Mouse (Mus musculus) kidney, embryonic 16.5 days (tissue): ENCODE results near the gene Epdr1. TPM values are rescaled to one million over a fixed set of nuclear protein-coding genes. Genes with fewer than 3 reads are reported as not detected.
"Not testable (repeated sequence)": the region's sequence is repeated elsewhere in the genome, so short reads cannot be mapped to it uniquely, and the experiment has no call there.

ENCODE experiments used
- ATAC-seq: fragments of 200-750 bp; cut with Nextera tagmentation; 2 replicates; pipeline ENCODE4 v1.8.0; 2017; ENCODE audit warnings: moderate TSS enrichment; ENCODE audit not compliant: low FRiP score, low TSS enrichment
- H3K27ac ChIP-seq: fragments of 300-500 bp; sonication (generic); 2 replicates; pipeline ENCODE4 v1.5.1; 2014; ENCODE audit warnings: low read length
- H3K27me3 ChIP-seq: fragments of 300-500 bp; sonication (generic); 2 replicates; pipeline ENCODE4 v1.6.1; 2014; ENCODE audit warnings: low read length, control low read depth, mixed read lengths; ENCODE audit not compliant: insufficient read depth
- H3K36me3 ChIP-seq: fragments of 300-500 bp; sonication (generic); 2 replicates; pipeline ENCODE4 v1.6.1; 2014; ENCODE audit warnings: low read length, control low read depth, mixed read lengths; ENCODE audit not compliant: insufficient read depth
- H3K4me1 ChIP-seq: fragments of 300-500 bp; sonication (generic); 2 replicates; pipeline ENCODE4 v1.6.1; 2014; ENCODE audit warnings: low read length, control low read depth, mixed read lengths; ENCODE audit not compliant: insufficient read depth
- H3K4me2 ChIP-seq: fragments of 300-500 bp; sonication (generic); replicated peaks from 2 replicates; pipeline ENCODE4 v1.6.1; 2014; ENCODE audit warnings: low read depth, low read length
- H3K4me3 ChIP-seq: fragments of 300-500 bp; sonication (generic); 2 replicates; pipeline ENCODE4 v1.5.1; 2014; ENCODE audit warnings: mild to moderate bottlenecking, low read length
- H3K9ac ChIP-seq: fragments of 300-500 bp; sonication (generic); replicated peaks from 2 replicates; pipeline ENCODE4 v1.6.1; 2014; ENCODE audit warnings: low read length
- H3K9me3 ChIP-seq: fragments of 300-500 bp; sonication (generic); 2 replicates; pipeline ENCODE4 v1.6.1; 2016; ENCODE audit warnings: low read length, control low read depth
- WGBS: fragments of 180-500 bp; shearing (Covaris S2); extraction: QIAGEN DNeasy Blood & Tissue Kit; methylation state at CpG from one replicate; pipeline ENCODE4 v1.1.7; 2014; 5-methylcytosine and 5-hydroxymethylcytosine counted together
- polyA plus RNA-seq: library from polyadenylated mRNA; unstranded; fragments of >200 nt; fragmentation: Nextera tagmentation; extraction: Ambion mirVana; gene quantifications from 2 replicates; pipeline ENCODE4 v1.2.1, GENCODE M21; 2015

Gene Epdr1
- polyA plus RNA-seq, 1 experiment from 2014 or later = 26.2 TPM

DNA sequence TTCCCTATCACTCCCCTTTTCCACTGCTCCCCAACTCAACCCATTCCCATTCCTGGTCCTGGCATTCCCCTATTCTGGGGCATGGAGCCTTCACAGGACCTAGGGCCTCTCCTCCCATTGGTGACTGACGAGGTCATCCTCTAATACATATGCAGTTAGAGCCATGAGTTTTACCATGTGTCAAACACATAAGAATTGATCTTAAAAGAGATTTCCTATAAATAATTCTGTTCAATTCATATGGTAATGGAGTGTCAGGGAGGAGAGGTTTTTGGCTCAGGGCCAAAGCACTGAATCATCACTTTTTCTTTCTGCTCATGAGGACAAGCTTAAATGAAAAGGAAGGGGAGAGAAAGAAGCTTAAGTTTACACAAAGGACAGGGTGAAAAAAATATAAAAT is 7.4 kb downstream of the Epdr1 start:
- H3K27me3 ChIP-seq = no peaks in the 10 kb centered on the region
- H3K4me3 ChIP-seq = no peak overlapping the region
- no peaks in the 10 kb centered on the region for H3K4me1 ChIP-seq
- H3K36me3 ChIP-seq = no peaks in the 10 kb centered on the region
- H3K27ac ChIP-seq = no peak overlapping the region
- H3K4me2 ChIP-seq = no peak overlapping the region
- WGBS = 86% methylated on average over 1 of the region's 1 CpGs
- no peaks in the 10 kb centered on the region for H3K9me3 ChIP-seq
- H3K9ac ChIP-seq = no peak overlapping the region
- no peak for ATAC-seq

DNA sequence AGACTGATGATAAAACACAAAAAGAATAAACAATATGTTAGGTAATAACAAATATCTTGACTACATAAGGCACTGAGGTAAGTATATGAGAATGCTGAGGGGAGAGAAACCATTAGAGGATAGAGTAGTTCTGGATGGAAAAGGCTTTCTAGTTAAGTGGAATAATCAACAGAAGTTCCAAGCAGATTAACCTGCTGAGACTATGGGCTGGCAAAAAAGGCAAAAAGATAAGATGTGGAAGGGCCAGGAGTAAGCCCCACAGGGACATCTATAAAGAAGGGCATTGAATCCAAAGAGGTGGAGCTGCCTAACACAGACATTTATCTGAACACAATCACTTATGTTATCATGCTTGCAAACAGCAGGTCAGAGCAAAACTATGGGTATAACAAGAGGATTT is 11.6 kb downstream of the Epdr1 start:
- no peak overlapping the region for H3K27ac ChIP-seq
- no peak for ATAC-seq

DNA sequence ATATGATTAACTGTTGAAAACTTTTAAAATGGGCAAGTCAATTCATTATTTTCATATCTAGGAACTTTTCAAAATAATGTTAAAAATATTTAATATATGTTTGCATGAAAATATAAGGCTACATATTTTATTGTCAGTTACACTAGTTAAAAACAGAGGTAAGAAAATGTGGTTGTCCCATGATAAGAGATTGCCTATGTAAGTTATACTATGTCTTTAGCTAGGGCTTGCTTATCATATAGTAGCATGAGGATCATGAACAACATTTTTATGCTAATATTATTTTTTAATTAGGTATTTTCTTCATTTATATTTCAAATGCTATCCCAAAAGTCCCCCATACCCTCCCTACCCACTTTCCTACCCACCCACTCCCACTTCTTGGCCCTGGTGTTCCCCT is 14.8 kb downstream of the Epdr1 start:
- H3K9me3 ChIP-seq = no peaks in the 10 kb centered on the region
- no peak overlapping the region for H3K4me2 ChIP-seq
- H3K4me1 ChIP-seq = no peaks in the 10 kb centered on the region
- no peak overlapping the region for H3K9ac ChIP-seq
- no peaks in the 10 kb centered on the region for H3K27me3 ChIP-seq
- no peaks in the 10 kb centered on the region for H3K36me3 ChIP-seq
- no peak for ATAC-seq
- no peak overlapping the region for H3K27ac ChIP-seq
- H3K4me3 ChIP-seq = no peak overlapping the region

More for the DNA sequence above, 11.6 kb downstream of the Epdr1 start:
- H3K4me3 ChIP-seq = no peak overlapping the region
- no peaks in the 10 kb centered on the region for H3K27me3 ChIP-seq
- H3K36me3 ChIP-seq = no peaks in the 10 kb centered on the region
- H3K9me3 ChIP-seq = no peaks in the 10 kb centered on the region
- no peaks in the 10 kb centered on the region for H3K4me1 ChIP-seq
- no peak overlapping the region for H3K4me2 ChIP-seq
- no peak overlapping the region for H3K9ac ChIP-seq

DNA sequence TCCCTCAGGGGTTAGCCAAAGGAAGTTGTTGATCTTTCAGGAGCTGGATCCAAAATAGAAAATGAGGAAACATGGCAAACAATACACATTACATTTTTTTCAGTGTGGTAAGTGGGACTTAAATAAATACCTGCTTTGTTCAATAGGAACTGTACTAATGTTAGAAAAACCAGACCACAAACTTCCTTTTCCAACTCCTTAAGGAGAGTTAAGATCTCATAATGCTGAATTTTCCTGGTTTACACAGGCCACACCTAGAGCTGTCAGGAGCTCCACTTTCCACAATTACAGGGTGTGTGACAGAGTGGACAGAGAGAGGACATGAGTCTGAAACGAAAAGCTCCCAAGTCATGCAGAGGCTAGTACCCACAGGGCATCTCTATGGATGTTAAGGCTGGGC is 16.0 kb downstream of the Epdr1 start:
- Histone ChIP-seq H3K9ac (no peak overlapping the region), H3K4me1 (no peaks in the 10 kb centered on the region), H3K4me2 (no peak overlapping the region), H3K4me3 (no peak overlapping the region), H3K27me3 (no peaks in the 10 kb centered on the region), H3K36me3 (no peaks in the 10 kb centered on the region), H3K27ac (no peak overlapping the region), H3K9me3 (no peaks in the 10 kb centered on the region)
- no peak for ATAC-seq
- WGBS = 75% methylated on average over 1 of the region's 1 CpGs

DNA sequence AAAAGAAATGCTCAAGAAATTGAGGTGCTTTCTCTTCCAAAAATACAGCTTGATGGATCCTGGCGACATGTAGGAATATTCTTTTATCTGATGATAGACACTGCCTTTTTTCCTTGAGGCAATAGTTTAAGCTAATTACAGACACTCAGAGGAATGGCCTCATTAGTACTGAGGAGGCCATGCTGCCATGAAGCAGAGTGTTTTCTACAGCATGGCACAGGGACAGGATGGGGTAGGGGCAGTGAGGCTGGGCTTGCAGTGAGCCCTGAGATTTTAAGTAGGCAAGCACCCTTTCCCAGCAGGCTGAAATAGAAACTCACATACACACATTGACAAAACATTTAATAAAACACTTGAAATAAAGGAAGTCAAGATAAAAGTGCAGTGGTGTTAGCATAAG is 17.2 kb downstream of the Epdr1 start:
- H3K4me1 ChIP-seq = no peaks in the 10 kb centered on the region
- no peak overlapping the region for H3K9ac ChIP-seq
- H3K36me3 ChIP-seq = no peaks in the 10 kb centered on the region
- WGBS = 79% methylated on average over 1 of the region's 1 CpGs
- ATAC-seq = no peak
- no peaks in the 10 kb centered on the region for H3K27me3 ChIP-seq
- no peak overlapping the region for H3K4me2 ChIP-seq
- H3K4me3 ChIP-seq = no peak overlapping the region
- no peak overlapping the region for H3K27ac ChIP-seq
- H3K9me3 ChIP-seq = no peaks in the 10 kb centered on the region

DNA sequence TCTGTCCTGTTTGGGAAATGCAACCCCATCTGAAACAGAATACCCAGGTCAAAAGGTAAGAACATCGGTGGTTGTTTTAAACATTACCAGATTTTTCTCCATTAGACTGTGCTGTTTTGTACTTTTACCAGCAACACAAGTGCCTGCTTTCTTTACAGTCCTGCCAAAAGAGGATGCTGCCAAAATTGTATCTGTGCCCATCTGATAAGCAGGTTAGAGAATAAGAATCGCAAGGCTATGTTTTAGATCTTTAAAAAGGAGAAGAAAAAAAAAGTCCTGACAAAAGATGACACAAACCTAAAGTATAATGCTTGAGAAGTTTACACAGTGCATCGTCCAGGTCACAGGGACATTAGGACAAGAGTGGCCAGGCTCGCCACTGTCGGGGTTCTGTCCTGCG is 20.5 kb downstream of the Epdr1 start:
- 85% methylated on average over 6 of the region's 6 CpGs for WGBS
- no peak for ATAC-seq
- H3K9ac ChIP-seq = no peak overlapping the region
- no peaks in the 10 kb centered on the region for H3K4me1 ChIP-seq
- H3K27me3 ChIP-seq = no peaks in the 10 kb centered on the region
- no peak overlapping the region for H3K4me2 ChIP-seq
- H3K27ac ChIP-seq = no peak overlapping the region
- H3K36me3 ChIP-seq = no peaks in the 10 kb centered on the region
- no peaks in the 10 kb centered on the region for H3K9me3 ChIP-seq
- H3K4me3 ChIP-seq = no peak overlapping the region

DNA sequence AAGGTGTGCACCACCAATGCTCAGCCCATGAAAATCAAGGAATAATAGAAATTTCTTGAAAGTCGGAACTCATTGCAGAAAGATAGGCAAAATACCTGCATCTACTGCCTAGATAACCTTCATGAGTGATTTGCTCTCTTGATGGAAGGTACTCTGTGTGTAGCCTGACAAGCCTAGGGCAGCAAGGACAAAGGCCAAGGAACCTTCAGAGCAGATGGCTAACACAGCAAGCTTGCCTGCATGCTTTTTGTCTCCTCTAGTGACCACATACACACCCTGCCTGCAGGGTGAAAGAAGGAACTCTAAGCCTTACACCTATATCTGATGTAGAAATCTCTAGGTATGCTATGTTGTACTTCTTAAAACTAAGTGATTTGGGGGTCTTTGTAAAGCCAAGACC is 24.6 kb downstream of the Epdr1 start:
- ATAC-seq = no peak
- WGBS = 94% methylated on average over 1 of the region's 1 CpGs
- H3K4me1 ChIP-seq = no peaks in the 10 kb centered on the region
- H3K27me3 ChIP-seq = no peaks in the 10 kb centered on the region
- H3K4me2 ChIP-seq = no peak overlapping the region
- H3K9ac ChIP-seq = no peak overlapping the region
- H3K4me3 ChIP-seq = no peak overlapping the region
- H3K36me3 ChIP-seq = no peaks in the 10 kb centered on the region
- H3K27ac ChIP-seq = no peak overlapping the region
- no peaks in the 10 kb centered on the region for H3K9me3 ChIP-seq

DNA sequence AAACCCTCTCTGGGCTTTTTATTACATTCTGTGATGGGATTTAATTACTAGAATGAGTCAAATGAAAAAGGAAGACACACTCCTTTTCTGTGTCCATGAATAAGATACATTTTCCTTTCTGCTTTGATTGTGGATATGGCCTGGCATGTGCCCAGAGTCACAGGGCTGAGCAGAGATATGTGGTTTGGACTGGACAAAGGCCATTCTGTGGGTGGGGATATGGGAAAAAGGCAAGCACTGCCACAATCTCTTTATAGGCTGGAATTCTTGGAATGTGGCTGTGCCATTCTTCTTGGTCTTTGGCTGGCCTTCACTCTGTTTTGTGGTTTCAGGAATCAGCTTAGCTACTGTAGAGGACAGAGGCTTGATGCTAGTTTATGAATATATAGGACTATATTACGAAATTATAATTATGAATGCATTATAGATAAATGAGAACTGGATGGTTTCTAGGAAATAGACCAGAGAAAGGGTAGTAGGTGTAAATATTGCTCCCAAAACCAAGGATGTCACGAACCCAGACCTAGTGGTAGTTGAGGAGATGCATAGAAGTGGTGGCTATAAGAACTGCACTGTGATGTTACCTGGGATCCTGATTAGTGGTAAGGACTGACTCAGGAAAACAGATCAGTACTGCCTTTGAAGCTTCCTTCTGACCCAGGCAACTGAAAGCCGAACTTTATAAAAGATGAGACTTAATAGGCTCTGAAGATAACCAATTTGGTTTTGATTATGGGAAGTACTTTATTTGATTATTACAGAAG is 28.5 kb downstream of the Epdr1 start:
- Histone ChIP-seq H3K4me3 (no peak overlapping the region), H3K9me3 (no peaks in the 10 kb centered on the region), H3K4me1 (no peaks in the 10 kb centered on the region), H3K36me3 (no peaks in the 10 kb centered on the region), H3K9ac (no peak overlapping the region), H3K4me2 (no peak overlapping the region), H3K27me3 (no peaks in the 10 kb centered on the region), H3K27ac (no peak overlapping the region)
- no peak for ATAC-seq
- 83% methylated on average over 3 of the region's 3 CpGs for WGBS

DNA sequence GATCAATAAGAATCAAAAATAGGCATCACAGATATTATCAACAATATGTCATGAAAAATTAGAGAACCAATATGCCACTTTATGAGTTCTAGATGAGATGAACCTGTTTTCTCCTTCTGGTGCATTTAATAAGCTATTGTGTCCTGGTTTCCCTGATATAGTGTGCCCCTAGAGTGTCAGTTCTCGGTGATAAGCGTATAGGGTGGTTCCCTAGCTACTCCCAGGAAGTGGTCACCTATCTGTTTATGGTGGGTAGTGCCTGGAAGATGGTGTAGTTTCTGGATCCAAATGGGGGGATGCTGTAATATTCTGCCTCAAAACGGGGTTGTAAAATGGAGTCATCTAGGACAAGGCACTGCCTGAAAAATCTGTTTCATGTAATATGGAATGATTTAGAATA is 43.8 kb downstream of the Epdr1 start:
- H3K4me1 ChIP-seq = no peaks in the 10 kb centered on the region
- WGBS = 81% methylated on average over 3 of the region's 3 CpGs
- ATAC-seq = no peak

DNA sequence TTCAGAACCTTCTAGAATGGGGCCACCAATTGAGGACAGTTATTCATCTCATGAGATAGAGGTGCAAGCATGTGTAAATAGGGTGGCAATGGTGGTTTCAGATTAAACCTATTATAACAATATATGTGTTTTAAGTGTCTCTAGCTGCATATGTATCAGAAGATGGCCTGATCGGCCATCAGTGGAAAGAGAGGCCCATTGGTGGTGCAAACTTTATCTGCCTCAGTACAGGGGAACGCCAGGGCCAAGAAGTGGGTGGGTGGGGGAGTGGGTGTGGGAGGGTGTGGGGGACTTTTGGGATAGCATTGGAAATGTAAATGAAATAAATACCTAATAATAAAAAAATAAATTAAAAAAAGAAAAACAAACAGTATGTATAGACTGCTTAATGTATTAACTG is 45.0 kb downstream of the Epdr1 start:
- not testable (repeated sequence) for H3K4me1 ChIP-seq, ATAC-seq, H3K9ac ChIP-seq, H3K4me3 ChIP-seq, H3K36me3 ChIP-seq, H3K9me3 ChIP-seq, H3K27ac ChIP-seq, H3K27me3 ChIP-seq, H3K4me2 ChIP-seq
- WGBS = 90% methylated on average over 2 of the region's 2 CpGs

More for the DNA sequence above, 43.8 kb downstream of the Epdr1 start:
- H3K9ac ChIP-seq = no peak overlapping the region
- no peak overlapping the region for H3K4me3 ChIP-seq
- no peaks in the 10 kb centered on the region for H3K27me3 ChIP-seq
- H3K4me2 ChIP-seq = no peak overlapping the region
- H3K27ac ChIP-seq = no peak overlapping the region
- no peaks in the 10 kb centered on the region for H3K9me3 ChIP-seq
- no peaks in the 10 kb centered on the region for H3K36me3 ChIP-seq
